Mouse (Mus musculus): ENCODE measurements around the gene Twf2.

GRCm38 (mm10) chr9:106199535-106200272 is 3.2 kb upstream of the Twf2 start, which contains the start of gene Ppm1m:
- TF ChIP-seq POLR2A (IDR thresholded peaks at IDR 0.05; ENCODE audit: extremely low read depth, insufficient read depth, low read length), result no peak
- no peak for TF ChIP-seq CTCF (IDR thresholded peaks at IDR 0.05; ENCODE audit: low read depth, low read length)

Measured in liver, adult 2 months (tissue).